Mouse (Mus musculus) cerebellum, adult 2 months (tissue): ENCODE data around the gene Ttc17. TPM values are rescaled to one million over a fixed set of nuclear protein-coding genes. Genes with fewer than 3 reads are reported as not detected.

Source experiments
- DNase-seq, 2 experiments: peaks; one replicate each; pipeline ENCODE4 v3.0.0; 2021
- H3K27ac ChIP-seq: fragments of 200-500 bp; 2 replicates; pipeline ENCODE4 v1.5.1; 2012; ENCODE audit warnings: low read length, control low read depth, inconsistent platforms; ENCODE audit not compliant: insufficient read depth
- H3K27me3 ChIP-seq: fragments of 200-500 bp; 2 replicates; pipeline ENCODE4 v1.6.1; 2012; ENCODE audit warnings: inconsistent platforms, mild to moderate bottlenecking, low read length, moderate library complexity; ENCODE audit not compliant: control insufficient read depth, insufficient read depth
- H3K4me1 ChIP-seq: fragments of 200-500 bp; 2 replicates; pipeline ENCODE4 v1.6.1; 2011; ENCODE audit warnings: low read length; ENCODE audit not compliant: control insufficient read depth, insufficient read depth
- H3K4me3 ChIP-seq: fragments of 200-500 bp; replicated peaks from 2 replicates; pipeline ENCODE3; 2011; ENCODE audit warnings: mild to moderate bottlenecking, low read depth, low read length, control low read depth; ENCODE audit not compliant: insufficient read depth
- CTCF ChIP-seq: fragments of 200-500 bp; IDR thresholded peaks from 2 replicates; pipeline ENCODE4 v1.5.1; 2011; ENCODE audit warnings: low read depth, mild to moderate bottlenecking, control low read depth, low read length, moderate library complexity, borderline replicate concordance; ENCODE audit not compliant: insufficient read depth
- POLR2A ChIP-seq: fragments of 200-500 bp; IDR thresholded peaks from 2 replicates; pipeline ENCODE4 v1.6.1; 2011; ENCODE audit warnings: low read length, control low read depth, borderline replicate concordance; ENCODE audit not compliant: insufficient read depth
- WGBS: fragments of 180-500 bp; shearing (Covaris S2); methylation state at CpG from one replicate; pipeline ENCODE4 v1.1.7; 2018; 5-methylcytosine and 5-hydroxymethylcytosine counted together
- polyA plus RNA-seq: library from polyadenylated mRNA; depleted of rRNA; stranded (reverse); fragments of >200 nt; gene quantifications from 2 replicates; pipeline ENCODE4 v1.2.3, GENCODE M21; 2012

Gene Ttc17
- polyA plus RNA-seq, 1 experiment = 44.6 TPM

- Histone ChIP-seq H3K27ac (no peak overlapping the region), H3K4me1 (peaks cover 18% of the 10 kb centered on the region), H3K4me3 (no peak overlapping the region), H3K27me3 (no peaks in the 10 kb centered on the region)
- no peak for DNase-seq
- 65% methylated on average over 5 of the region's 5 CpGs for WGBS
- TF ChIP-seq CTCF = no peak
- TF ChIP-seq POLR2A = no peak
Observed at GRCm38 (mm10) chr2:94339495-94339894, 67.0 kb downstream of the Ttc17 start.

- Histone ChIP-seq H3K27me3 (no peaks in the 10 kb centered on the region), H3K4me1 (peaks cover 24% of the 10 kb centered on the region), H3K4me3 (no peak overlapping the region), H3K27ac (no peak overlapping the region)
- no peak for TF ChIP-seq POLR2A
- TF ChIP-seq CTCF = no peak
- DNase-seq = peak in 1 of 2 experiments; percentile 37
- 35% methylated on average over 9 of the region's 9 CpGs for WGBS
Observed at GRCm38 (mm10) chr2:94336336-94336735, 70.2 kb downstream of the Ttc17 start.

- WGBS = 41% methylated on average over 2 of the region's 2 CpGs
- H3K27me3 ChIP-seq = no peaks in the 10 kb centered on the region
- TF ChIP-seq POLR2A (no peak), CTCF (no peak)
- H3K4me3 ChIP-seq = no peak overlapping the region
- H3K27ac ChIP-seq = no peak overlapping the region
- H3K4me1 ChIP-seq = peaks cover 24% of the 10 kb centered on the region
- no peak for DNase-seq
Observed at GRCm38 (mm10) chr2:94334742-94335046, 71.8 kb downstream of the Ttc17 start.

- Histone ChIP-seq H3K4me1 (peaks cover 24% of the 10 kb centered on the region), H3K27ac (0 out of 2 replicates have a peak overlapping the region, but pooled peaks have one; percentile 25), H3K4me3 (no peak overlapping the region), H3K27me3 (no peaks in the 10 kb centered on the region)
- 19% methylated on average over 14 of the region's 14 CpGs for WGBS
- no peak for TF ChIP-seq CTCF
- TF ChIP-seq POLR2A = no peak
- DNase-seq = peak; percentile 42 to 68
Observed at GRCm38 (mm10) chr2:94333841-94334741, 72.4 kb downstream of the Ttc17 start.

GRCm38 (mm10) chr2:94333086-94333485 lies 73.4 kb downstream of the Ttc17 start:
- no peak overlapping the region for H3K4me3 ChIP-seq
- no peak for DNase-seq
- no peak for TF ChIP-seq POLR2A
- no peak for TF ChIP-seq CTCF
- no peaks in the 10 kb centered on the region for H3K27me3 ChIP-seq
- H3K27ac ChIP-seq = no peak overlapping the region
- WGBS = 61% methylated on average over 2 of the region's 2 CpGs
- peaks cover 24% of the 10 kb centered on the region for H3K4me1 ChIP-seq

GRCm38 (mm10) chr2:94329336-94329735 lies 77.2 kb downstream of the Ttc17 start:
- no peak for TF ChIP-seq POLR2A
- no peak for TF ChIP-seq CTCF
- Histone ChIP-seq H3K4me1 (peaks cover 11% of the 10 kb centered on the region), H3K4me3 (no peak overlapping the region), H3K27me3 (no peaks in the 10 kb centered on the region), H3K27ac (no peak overlapping the region)
- 87% methylated on average over 13 of the region's 13 CpGs for WGBS
- DNase-seq = no peak

GRCm38 (mm10) chr2:94327836-94328235 lies 78.7 kb downstream of the Ttc17 start:
- no peak overlapping the region for H3K4me3 ChIP-seq
- peaks cover under 1% of the 10 kb centered on the region; the same call in 1 of the 2 replicates for H3K4me1 ChIP-seq
- 97% methylated on average over 3 of the region's 3 CpGs for WGBS
- DNase-seq = no peak
- no peaks in the 10 kb centered on the region for H3K27me3 ChIP-seq
- TF ChIP-seq POLR2A = no peak
- no peak for TF ChIP-seq CTCF
- H3K27ac ChIP-seq = no peak overlapping the region

- Histone ChIP-seq H3K4me3 (no peak overlapping the region), H3K27me3 (no peaks in the 10 kb centered on the region), H3K27ac (no peak overlapping the region), H3K4me1 (no peaks in the 10 kb centered on the region)
- no peak for DNase-seq
- TF ChIP-seq POLR2A = no peak
- TF ChIP-seq CTCF = no peak
- WGBS = 90% methylated on average over 2 of the region's 2 CpGs
Observed at GRCm38 (mm10) chr2:94319780-94320179, 86.7 kb downstream of the Ttc17 start.
